In genomic region chr16:10651804-10652203, GRCm38 (mm10) we compare ENCODE assay signal across 20 mouse cellular contexts.
DNase-seq lines count a peak whose midpoint lies in the region; ATAC-seq and TF ChIP-seq lines count a peak whose summit lies in the region.
"Had no signal": no experiment of that assay in that cellular context is flagged by ENCODE, and none has a peak within 500 bp of the region (broad histone marks: within the 10 kb centered on the region; RNA-seq: fewer than 3 reads in every experiment).

No protein-coding gene starts in this region.

- H3K27me3 ChIP-seq in midbrain, embryonic 13.5 days, result no peaks in the 10 kb centered on the region
- H3K27me3 ChIP-seq in midbrain, embryonic 10.5 days (ENCODE audit: low read depth, poor library complexity, severe bottlenecking), result no peaks in the 10 kb centered on the region
- H3K27me3 ChIP-seq: heart, embryonic 15.5 days; hindbrain, embryonic 13.5 days had no signal

- H3K4me3 ChIP-seq in gastrocnemius, adult 2 months, result no peak overlapping the region
- no peak overlapping the region for H3K4me3 ChIP-seq in midbrain, embryonic 13.5 days (replicated peaks)
- H3K4me3 ChIP-seq in midbrain, embryonic 10.5 days, result no peak overlapping the region
- H3K4me3 ChIP-seq in ES-E14 (ENCODE audit: insufficient read depth in 1 of 2, low read depth in 1 of 2, low read length in 2 of 2, poor library complexity in 1 of 2, severe bottlenecking in 1 of 2), result no peak overlapping the region
- H3K4me3 ChIP-seq: embryonic facial prominence, embryonic 10.5 days; heart, adult 2 months; heart, embryonic 15.5 days; hindbrain, embryonic 13.5 days had no signal

- no peak overlapping the region for H3K4me2 ChIP-seq in midbrain, embryonic 13.5 days (replicated peaks)
- H3K4me2 ChIP-seq: heart, embryonic 11.5 days; heart, embryonic 15.5 days; hindbrain, embryonic 13.5 days had no signal

- no peak overlapping the region for H3K27ac ChIP-seq in gastrocnemius, adult 2 months
- no peak overlapping the region for H3K27ac ChIP-seq in midbrain, embryonic 13.5 days
- H3K27ac ChIP-seq in midbrain, embryonic 10.5 days (replicated peaks), result no peak overlapping the region
- no peak overlapping the region for H3K27ac ChIP-seq in ES-E14 (ENCODE audit: insufficient read depth, low read depth, low read length, poor library complexity, severe bottlenecking)
- H3K27ac ChIP-seq: embryonic facial prominence, embryonic 10.5 days; heart, adult 2 months; heart, embryonic 15.5 days; hindbrain, embryonic 13.5 days; hindbrain, postnatal 0 days had no signal

- no peak for TF ChIP-seq CTCF in gastrocnemius, adult 2 months (IDR thresholded peaks at IDR 0.05)

- peak; percentile 23 for DNase-seq in gastrocnemius, adult 2 months
- no peak for DNase-seq in gastrocnemius, adult 8-10 months (ENCODE audit: low spot score in 2 of 2)
- no peak for DNase-seq in midbrain, embryonic 10.5 days (ENCODE audit: low spot score)
- DNase-seq in ES-E14 (ENCODE audit: low read depth, low spot score), result no peak
- no peak for DNase-seq in MN1 (ENCODE audit: low spot score)
- no peak for DNase-seq in lung, postnatal 10 days
- DNase-seq: adrenal gland, postnatal 10 days; cerebellum, adult 11-12 months; cerebellum, adult 9-11 months; cerebellum, postnatal 36 days; gastrocnemius, postnatal 14 days; heart, adult 2 months; heart, postnatal 14 days had no signal

- H3K9me3 ChIP-seq in midbrain, embryonic 13.5 days, result no peaks in the 10 kb centered on the region
- H3K9me3 ChIP-seq in midbrain, embryonic 10.5 days (replicated peaks), result no peaks in the 10 kb centered on the region
- no peaks in the 10 kb centered on the region for H3K9me3 ChIP-seq in ES-E14 (ENCODE audit: control insufficient read depth, insufficient read depth, low read depth, low read length)
- H3K9me3 ChIP-seq: embryonic facial prominence, embryonic 10.5 days; heart, embryonic 15.5 days; hindbrain, embryonic 13.5 days had no signal

- no peak overlapping the region for H3K9ac ChIP-seq in midbrain, embryonic 13.5 days (replicated peaks)
- no peak overlapping the region for H3K9ac ChIP-seq in ES-E14 (ENCODE audit: insufficient read depth, low read depth, low read length, poor library complexity, severe bottlenecking)
- H3K9ac ChIP-seq: heart, embryonic 15.5 days; hindbrain, embryonic 13.5 days had no signal

- ATAC-seq in midbrain, embryonic 13.5 days, result 0 out of 2 replicates have a peak, but pooled peaks have one; percentile 58
- ATAC-seq: forebrain, embryonic 14.5 days; hindbrain, postnatal 0 days had no signal

- peaks cover 16% of the 10 kb centered on the region for H3K4me1 ChIP-seq in midbrain, embryonic 13.5 days (replicated peaks)
- peaks cover 24% of the 10 kb centered on the region for H3K4me1 ChIP-seq in midbrain, embryonic 10.5 days
- peaks cover 0 to 3% of the 10 kb centered on the region in 2 experiments; a peak in 1 of 4 replicates for H3K4me1 ChIP-seq in ES-E14 (ENCODE audit: control insufficient read depth in 2 of 2, insufficient read depth in 2 of 2, low read length in 2 of 2, poor library complexity in 1 of 2)

- in situ Hi-C loops in ES-E14 (cut with MboI; ENCODE audit: low sequenced_read_pairs in 2 of 2, unreplicated experiment in 2 of 2), result no loop called here

- intact Hi-C loops in gastrocnemius, adult 2 months (cut with DNase I), result no loop called here

- H3K36me3 ChIP-seq in midbrain, embryonic 13.5 days, result no peaks in the 10 kb centered on the region
- H3K36me3 ChIP-seq in midbrain, embryonic 10.5 days, result no peaks in the 10 kb centered on the region
- peaks cover 3% of the 10 kb centered on the region; the same call in 1 of the 2 replicates for H3K36me3 ChIP-seq in ES-E14 (ENCODE audit: control insufficient read depth, insufficient read depth, low read length, poor library complexity, severe bottlenecking)
- H3K36me3 ChIP-seq: embryonic facial prominence, embryonic 10.5 days; heart, embryonic 15.5 days; hindbrain, embryonic 13.5 days had no signal

TF ChIP-seq in ES-E14, 5 proteins besides CTCF, POLR2A, EP300 and RAD21:
- TF ChIP-seq HCFC1 (IDR thresholded peaks at IDR 0.05; ENCODE audit: borderline replicate concordance, insufficient read depth, low read length) (no peak), ZNF384 (IDR thresholded peaks at IDR 0.05; ENCODE audit: low read depth, low read length) (no peak), ZC3H11A (IDR thresholded peaks at IDR 0.05; ENCODE audit: borderline replicate concordance, low read depth, low read length) (no peak), CHD2 (IDR thresholded peaks at IDR 0.05; ENCODE audit: low read depth, low read length) (no peak), MAFK (IDR thresholded peaks at IDR 0.05; ENCODE audit: insufficient read depth, low read depth, low read length) (peak; percentile 43; the same call in 1 of the 2 replicates)
